Comparison of ENCODE assay signal across 18 mouse cellular contexts in the genomic region with DNA sequence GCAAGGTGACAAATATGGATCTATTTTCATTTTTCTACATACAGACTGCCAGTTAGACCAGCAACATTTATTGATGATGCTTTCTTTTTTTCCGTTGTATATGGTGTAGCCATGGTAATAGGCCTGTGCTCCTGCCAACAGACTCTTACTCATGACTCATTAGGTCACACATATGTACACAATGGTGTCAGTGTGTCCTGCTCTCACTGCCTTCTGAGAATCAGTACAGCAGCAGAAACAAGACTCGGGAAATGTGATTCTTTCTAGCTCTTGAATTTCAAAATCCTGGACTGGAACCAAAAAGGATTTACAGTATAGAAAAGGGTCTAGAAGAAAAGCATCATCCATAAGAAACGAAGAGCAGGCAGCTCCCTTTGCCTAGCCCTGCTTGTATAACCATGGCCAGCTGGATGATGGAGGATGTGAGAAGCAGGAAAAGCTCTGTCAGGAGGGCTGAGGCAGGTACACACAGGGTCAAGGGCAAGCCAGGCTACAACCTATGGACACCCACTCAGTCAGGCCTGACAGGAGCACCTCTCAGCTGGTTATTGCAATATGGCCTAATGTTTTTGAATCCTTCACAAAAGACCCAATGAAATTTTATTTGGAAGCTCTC.
DNase-seq lines count a peak whose midpoint lies in the region; ATAC-seq and TF ChIP-seq lines count a peak whose summit lies in the region.
"Had no signal": no experiment of that assay in that cellular context is flagged by ENCODE, and none has a peak within 500 bp of the region (broad histone marks: within the 10 kb centered on the region; RNA-seq: fewer than 3 reads in every experiment).

No protein-coding gene starts in this region.

- no peak overlapping the region for H3K27ac ChIP-seq in liver, embryonic 11.5 days (ENCODE audit: low read depth, low read length)
- no peak overlapping the region for H3K27ac ChIP-seq in intestine, postnatal 0 days (ENCODE audit: low read depth, low read length)
- H3K27ac ChIP-seq: embryonic facial prominence, embryonic 13.5 days; forebrain, embryonic 13.5 days; macrophage had no signal

- no peaks in the 10 kb centered on the region for H3K9me3 ChIP-seq in liver, embryonic 11.5 days (ENCODE audit: control insufficient read depth, low read length)
- H3K9me3 ChIP-seq in intestine, postnatal 0 days (ENCODE audit: control insufficient read depth): no peaks in the 10 kb centered on the region
- H3K9me3 ChIP-seq: embryonic facial prominence, embryonic 13.5 days; forebrain, embryonic 13.5 days had no signal

- no peaks in the 10 kb centered on the region for H3K4me1 ChIP-seq in liver, embryonic 11.5 days (replicated peaks; ENCODE audit: control insufficient read depth, insufficient read depth, low read length)
- no peaks in the 10 kb centered on the region for H3K4me1 ChIP-seq in intestine, postnatal 0 days (replicated peaks; ENCODE audit: control insufficient read depth, insufficient read depth, low read length)
- H3K4me1 ChIP-seq: embryonic facial prominence, embryonic 13.5 days; forebrain, embryonic 13.5 days had no signal

- no peak overlapping the region for H3K4me3 ChIP-seq in liver, embryonic 11.5 days (ENCODE audit: low read depth, low read length)
- H3K4me3 ChIP-seq in intestine, postnatal 0 days (ENCODE audit: low read depth, low read length): no peak overlapping the region
- H3K4me3 ChIP-seq: embryonic facial prominence, embryonic 13.5 days; forebrain, embryonic 13.5 days had no signal

- H3K36me3 ChIP-seq in liver, embryonic 11.5 days (ENCODE audit: control insufficient read depth, insufficient read depth, low read length): no peaks in the 10 kb centered on the region
- no peaks in the 10 kb centered on the region for H3K36me3 ChIP-seq in intestine, postnatal 0 days (ENCODE audit: control insufficient read depth, insufficient read depth)
- H3K36me3 ChIP-seq: embryonic facial prominence, embryonic 13.5 days had no signal

- no peak for ATAC-seq in liver, embryonic 11.5 days (replicated peaks; ENCODE audit: low FRiP score)
- peak; percentile 41; the same call in 1 of the 2 replicates for ATAC-seq in intestine, postnatal 0 days
- ATAC-seq: forebrain, embryonic 13.5 days; Patski had no signal

- no peak overlapping the region for H3K4me2 ChIP-seq in liver, embryonic 11.5 days
- H3K4me2 ChIP-seq in intestine, postnatal 0 days (replicated peaks; ENCODE audit: low read depth): no peak overlapping the region
- H3K4me2 ChIP-seq: embryonic facial prominence, embryonic 13.5 days; forebrain, embryonic 13.5 days had no signal

- H3K27me3 ChIP-seq in liver, embryonic 11.5 days (replicated peaks; ENCODE audit: control insufficient read depth, insufficient read depth, low read length): no peaks in the 10 kb centered on the region
- no peaks in the 10 kb centered on the region for H3K27me3 ChIP-seq in intestine, postnatal 0 days (replicated peaks; ENCODE audit: control insufficient read depth, insufficient read depth, low read length)
- H3K27me3 ChIP-seq: embryonic facial prominence, embryonic 13.5 days; forebrain, embryonic 13.5 days; Patski had no signal

- TF ChIP-seq CTCF in intestine, postnatal 0 days (IDR thresholded peaks at IDR 0.05; ENCODE audit: low read depth): no peak

- peak; percentile 55 for DNase-seq in heart, adult 11 months
- no peak for DNase-seq in heart, adult 8-10 months (ENCODE audit: low spot score)
- peak; percentile 22 for DNase-seq in liver, embryonic 11.5 days (ENCODE audit: low spot score)
- DNase-seq in liver: no peak
- peak; percentile 72 for DNase-seq in MN1 (ENCODE audit: low spot score)
- DNase-seq in adrenal gland, postnatal 14 days: no peak
- no peak for DNase-seq in right cerebral cortex, postnatal 10 days (ENCODE audit: low spot score in 2 of 2)
- DNase-seq: adrenal gland, adult 2 months; cerebellum, postnatal 36 days; gastrocnemius, postnatal 36 days; heart, postnatal 36 days; left cerebral cortex, postnatal 4 days; right cerebral cortex, postnatal 4 days had no signal

- WGBS in liver, embryonic 11.5 days: 70% methylated on average over 3 of the region's 3 CpGs
- WGBS in intestine, postnatal 0 days: 40% methylated on average over 3 of the region's 3 CpGs

- H3K9ac ChIP-seq in liver, embryonic 11.5 days (ENCODE audit: low read depth, low read length): no peak overlapping the region
- no peak overlapping the region for H3K9ac ChIP-seq in intestine, postnatal 0 days (ENCODE audit: low read depth, low read length)
- H3K9ac ChIP-seq: embryonic facial prominence, embryonic 13.5 days; forebrain, embryonic 13.5 days had no signal

Comparison
In these comparisons a context has a peak if more than half of its experiments do, and no peak if none do; other contexts are left out.
1. DNase-seq: peak in heart, adult 11 months (single experiment), liver, embryonic 11.5 days (single experiment) and MN1 (single experiment); none in heart, adult 8-10 months (single experiment), liver (single experiment), adrenal gland, postnatal 14 days (single experiment) and right cerebral cortex, postnatal 10 days (0 of 2).